Mouse (Mus musculus) C2C12 (cell line): ENCODE measurements around the gene Zwilch. TPM values are rescaled to one million over a fixed set of nuclear protein-coding genes. Genes with fewer than 3 reads are reported as not detected.

Experiments
- H3K27me3 ChIP-seq: one replicate; pipeline ENCODE4 v1.6.1; 2011; ENCODE audit not compliant: control insufficient read depth, insufficient read depth, insufficient read length
- H3K36me3 ChIP-seq: one replicate; pipeline ENCODE4 v1.6.1; 2011; ENCODE audit not compliant: control insufficient read depth, insufficient read depth
- H3K4me3 ChIP-seq: one replicate; pipeline ENCODE4 v1.5.1; 2011; ENCODE audit warnings: mild to moderate bottlenecking, control low read depth; ENCODE audit not compliant: poor library complexity, insufficient read depth, severe bottlenecking
- H3K79me2 ChIP-seq: one replicate; pipeline ENCODE4 v1.6.1; 2011; ENCODE audit not compliant: control insufficient read depth, insufficient read depth
- H3K79me3 ChIP-seq: one replicate; pipeline ENCODE4 v1.6.1; 2011; ENCODE audit warnings: low read depth, control low read depth
- H3ac ChIP-seq: one replicate; pipeline ENCODE3; 2011; ENCODE audit warnings: low read depth; ENCODE audit not compliant: control insufficient read depth, insufficient read length
- CEBPB ChIP-seq: IDR thresholded peaks from one replicate; pipeline ENCODE4 v1.6.1; 2011; ENCODE audit warnings: low read depth, mild to moderate bottlenecking, control low read depth, moderate library complexity
- CTCF ChIP-seq: IDR thresholded peaks from one replicate; pipeline ENCODE4 v1.5.1; 2011; ENCODE audit not compliant: control insufficient read depth, insufficient read depth, insufficient read length
- FOSL1 ChIP-seq: IDR thresholded peaks from one replicate; pipeline ENCODE4 v1.8.0; 2011; ENCODE audit warnings: mild to moderate bottlenecking, low read length; ENCODE audit not compliant: poor library complexity, insufficient read depth, severe bottlenecking
- MAX ChIP-seq: IDR thresholded peaks from one replicate; pipeline ENCODE4 v1.6.1; 2011; ENCODE audit warnings: mild to moderate bottlenecking, control low read depth
- MYOD1 ChIP-seq: IDR thresholded peaks from one replicate; pipeline ENCODE4 v1.6.1; 2011; ENCODE audit warnings: low read depth; ENCODE audit not compliant: control insufficient read depth, insufficient read length
- MYOG ChIP-seq: IDR thresholded peaks from one replicate; pipeline ENCODE4 v1.6.1; 2011; ENCODE audit not compliant: control insufficient read depth, insufficient read length; ENCODE audit errors: extremely low read depth
- USF1 ChIP-seq: IDR thresholded peaks from one replicate; pipeline ENCODE4 v1.6.1; 2011; ENCODE audit warnings: low read depth, mild to moderate bottlenecking, control low read depth, moderate library complexity
- polyA plus RNA-seq: library from polyadenylated mRNA; unstranded; fragments of >200 nt; fragmentation: generic; extraction: Trizol; gene quantifications from one replicate; pipeline ENCODE4 v1.2.1, GENCODE M21; 2012; ENCODE audit warnings: missing spikeins

Zwilch gene
- polyA plus RNA-seq, 1 experiment: 16.3 TPM

GRCm38 (mm10) chr9:64122601-64123000 is 50.3 kb downstream of the Zwilch start:
- H3ac ChIP-seq: no peak overlapping the region
- no peaks in the 10 kb centered on the region for H3K79me2 ChIP-seq
- H3K27me3 ChIP-seq: no peaks in the 10 kb centered on the region
- TF ChIP-seq FOSL1: no peak
- no peak overlapping the region for H3K4me3 ChIP-seq
- H3K79me3 ChIP-seq: no peaks in the 10 kb centered on the region
- H3K36me3 ChIP-seq: no peaks in the 10 kb centered on the region

GRCm38 (mm10) chr9:64120584-64121277 is 52.2 kb downstream of the Zwilch start:
- Histone ChIP-seq H3K79me3 (no peaks in the 10 kb centered on the region), H3K79me2 (no peaks in the 10 kb centered on the region), H3K36me3 (no peaks in the 10 kb centered on the region), H3K4me3 (no peak overlapping the region), H3K27me3 (no peaks in the 10 kb centered on the region), H3ac (no peak overlapping the region)
- TF ChIP-seq FOSL1 (no peak), CTCF (no peak), MYOG (no peak), MYOD1 (no peak), USF1 (no peak), CEBPB (no peak), MAX (no peak)

GRCm38 (mm10) chr9:64119898-64120297 is 53.0 kb downstream of the Zwilch start:
- Histone ChIP-seq H3ac (no peak overlapping the region), H3K27me3 (no peaks in the 10 kb centered on the region), H3K36me3 (no peaks in the 10 kb centered on the region), H3K4me3 (no peak overlapping the region), H3K79me3 (no peaks in the 10 kb centered on the region), H3K79me2 (no peaks in the 10 kb centered on the region)
- TF ChIP-seq USF1 (no peak), CTCF (peak; percentile 73)

- Histone ChIP-seq H3K79me3 (no peaks in the 10 kb centered on the region), H3ac (no peak within 1 kb of the TSS), H3K4me3 (no peak within 1 kb of the TSS), H3K36me3 (no peaks in the 10 kb centered on the region), H3K27me3 (no peaks in the 10 kb centered on the region), H3K79me2 (no peaks in the 10 kb centered on the region)
- TF ChIP-seq CTCF: no peak
- no peak for TF ChIP-seq USF1
- no peak for TF ChIP-seq CEBPB
- TF ChIP-seq MAX: no peak
- no peak for TF ChIP-seq MYOG
- no peak for TF ChIP-seq FOSL1
- no peak for TF ChIP-seq MYOD1
These were observed 56.0 kb downstream of the Zwilch start, which contains the start of gene Lctl for GRCm38 (mm10) chr9:64116876-64117275. Gene Lctl, plus strand, starts transcription at chr9:64117147.

- Histone ChIP-seq H3ac (no peak overlapping the region), H3K36me3 (no peaks in the 10 kb centered on the region), H3K79me3 (no peaks in the 10 kb centered on the region), H3K27me3 (no peaks in the 10 kb centered on the region), H3K4me3 (no peak overlapping the region), H3K79me2 (no peaks in the 10 kb centered on the region)
- TF ChIP-seq USF1 (no peak), CEBPB (no peak), MYOG (no peak), MYOD1 (no peak), CTCF (no peak), MAX (no peak), FOSL1 (no peak)
These were observed 57.1 kb downstream of the Zwilch start for GRCm38 (mm10) chr9:64115756-64116155.

GRCm38 (mm10) chr9:64114646-64115045 is 58.3 kb downstream of the Zwilch start:
- Histone ChIP-seq H3K36me3 (no peaks in the 10 kb centered on the region), H3K79me3 (no peaks in the 10 kb centered on the region), H3ac (no peak overlapping the region), H3K27me3 (no peaks in the 10 kb centered on the region), H3K79me2 (no peaks in the 10 kb centered on the region), H3K4me3 (no peak overlapping the region)
- no peak for TF ChIP-seq MAX

GRCm38 (mm10) chr9:64110502-64110901 is 62.4 kb downstream of the Zwilch start:
- TF ChIP-seq MYOD1 (no peak), USF1 (no peak), MAX (no peak), CEBPB (no peak), FOSL1 (no peak)
- Histone ChIP-seq H3K27me3 (no peaks in the 10 kb centered on the region), H3K4me3 (no peak overlapping the region), H3K36me3 (no peaks in the 10 kb centered on the region), H3K79me3 (no peaks in the 10 kb centered on the region), H3ac (no peak overlapping the region), H3K79me2 (no peaks in the 10 kb centered on the region)
